Mouse (Mus musculus) hindbrain, postnatal 0 days (tissue): Measurements from ENCODE around the gene Nomo1. TPM values are rescaled to one million over a fixed set of nuclear protein-coding genes. Genes with fewer than 3 reads are reported as not detected.

ENCODE experiments used
- ATAC-seq: fragments of 200-750 bp; cut with Nextera tagmentation; 2 replicates; pipeline ENCODE4 v1.8.0; 2017; ENCODE audit warnings: mild to moderate bottlenecking, moderate TSS enrichment, moderate library complexity
- DNase-seq: peaks from one replicate; pipeline ENCODE4 v3.0.0-alpha.2; 2015; ENCODE audit warnings: low spot score
- H3K27ac ChIP-seq: fragments of 300-500 bp; sonication (generic); 2 replicates; pipeline ENCODE4 v1.5.1; 2014; ENCODE audit warnings: mild to moderate bottlenecking
- H3K27me3 ChIP-seq: fragments of 300-500 bp; sonication (generic); 2 replicates; pipeline ENCODE4 v1.6.1; 2014; ENCODE audit warnings: low read length, mixed read lengths; ENCODE audit not compliant: insufficient read depth
- H3K36me3 ChIP-seq: fragments of 300-500 bp; sonication (generic); 2 replicates; pipeline ENCODE4 v1.6.1; 2014; ENCODE audit warnings: low read length, mixed read lengths; ENCODE audit not compliant: insufficient read depth
- H3K4me1 ChIP-seq: fragments of 300-500 bp; sonication (generic); 2 replicates; pipeline ENCODE4 v1.6.1; 2014; ENCODE audit warnings: antibody characterized with exemption, low read length, mixed read lengths; ENCODE audit not compliant: insufficient read depth
- H3K4me2 ChIP-seq: fragments of 300-500 bp; sonication (generic); 2 replicates; pipeline ENCODE4 v1.6.1; 2014; ENCODE audit warnings: low read depth, mild to moderate bottlenecking, low read length, moderate library complexity, mixed read lengths
- H3K4me3 ChIP-seq: fragments of 300-500 bp; sonication (generic); 2 replicates; pipeline ENCODE4 v1.5.1; 2014; ENCODE audit warnings: low read length
- H3K9ac ChIP-seq: fragments of 300-500 bp; sonication (generic); replicated peaks from 2 replicates; pipeline ENCODE4 v1.6.1; 2014; ENCODE audit warnings: mild to moderate bottlenecking, low read length, moderate library complexity, mixed read lengths
- H3K9me3 ChIP-seq: fragments of 300-500 bp; sonication (generic); 2 replicates; pipeline ENCODE4 v1.6.1; 2016; ENCODE audit warnings: low read length, mixed read lengths
- CTCF ChIP-seq: IDR thresholded peaks from 2 replicates; pipeline ENCODE4 v1.5.1; 2016; ENCODE audit warnings: antibody characterized with exemption, control low read depth, low read depth
- WGBS: fragments of 180-500 bp; shearing (Covaris S2); extraction: QIAGEN DNeasy Blood & Tissue Kit; methylation state at CpG from one replicate; pipeline ENCODE4 v1.1.7; 2014; 5-methylcytosine and 5-hydroxymethylcytosine counted together
- polyA plus RNA-seq: library from polyadenylated mRNA; unstranded; fragments of >200 nt; fragmentation: Nextera tagmentation; extraction: Ambion mirVana; gene quantifications from 2 replicates; pipeline ENCODE4 v1.2.1, GENCODE M21; 2015
- total RNA-seq: library from RNA; depleted of rRNA; stranded (reverse); fragments of >200 nt; gene quantifications from 2 replicates; pipeline ENCODE4 v1.2.3, GENCODE M21; 2014

The Nomo1 gene
- total and polyA plus RNA-seq, 2 experiments from 2014 or later, result 37.9 to 61.5 TPM

DNA sequence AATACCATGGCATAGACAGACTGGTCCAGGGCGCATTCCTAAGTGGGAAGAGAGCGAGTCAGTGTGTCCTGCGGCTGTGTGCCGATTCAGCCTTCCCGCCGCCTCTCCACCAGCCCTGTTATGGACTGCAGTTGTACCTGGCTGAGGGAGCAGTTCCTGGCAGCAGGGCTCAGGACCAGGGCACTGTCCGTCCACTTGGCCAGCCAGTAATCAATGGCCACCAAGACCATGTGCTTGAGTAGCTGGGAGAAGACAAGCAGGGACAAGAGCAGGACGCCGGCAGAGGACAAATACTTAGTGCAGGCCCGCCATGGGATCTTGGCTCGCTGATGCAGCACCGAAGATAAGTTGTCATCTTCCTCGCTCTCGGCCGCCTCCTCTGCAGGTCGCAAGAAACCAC, 83.5 kb downstream of the Nomo1 start:
- ATAC-seq (no peak), DNase-seq (no peak)
- H3K27me3 ChIP-seq, result no peaks in the 10 kb centered on the region
- no peaks in the 10 kb centered on the region for H3K36me3 ChIP-seq
- H3K4me2 ChIP-seq, result no peak overlapping the region
- H3K4me3 ChIP-seq, result no peak overlapping the region
- no peak overlapping the region for H3K27ac ChIP-seq
- no peaks in the 10 kb centered on the region; the same call in 1 of the 2 replicates for H3K9me3 ChIP-seq
- peaks cover 12% of the 10 kb centered on the region; the same call in 1 of the 2 replicates for H3K4me1 ChIP-seq
- no peak for TF ChIP-seq CTCF
- no peak overlapping the region for H3K9ac ChIP-seq
- 95% methylated on average over 16 of the region's 16 CpGs for WGBS

GRCm38 (mm10) chr7:46122964-46123363, 89.5 kb downstream of the Nomo1 start:
- WGBS, result 49% methylated on average over 4 of the region's 4 CpGs

GRCm38 (mm10) chr7:46124460-46124859, 91.0 kb downstream of the Nomo1 start:
- Histone ChIP-seq H3K4me3 (no peak overlapping the region), H3K4me1 (no peaks in the 10 kb centered on the region), H3K4me2 (no peak overlapping the region), H3K9ac (no peak overlapping the region), H3K27ac (no peak overlapping the region), H3K36me3 (no peaks in the 10 kb centered on the region), H3K27me3 (no peaks in the 10 kb centered on the region), H3K9me3 (no peaks in the 10 kb centered on the region; the same call in 1 of the 2 replicates)
- 39% methylated on average over 6 of the region's 6 CpGs for WGBS
- no peak for TF ChIP-seq CTCF
- 0 out of 2 replicates have a peak, but pooled peaks have one; percentile 38 for ATAC-seq
- DNase-seq, result peak; percentile 52

More at GRCm38 (mm10) chr7:46122964-46123363, 89.5 kb downstream of the Nomo1 start:
- Histone ChIP-seq H3K4me1 (no peaks in the 10 kb centered on the region), H3K9ac (no peak overlapping the region), H3K27ac (no peak overlapping the region), H3K27me3 (no peaks in the 10 kb centered on the region), H3K36me3 (no peaks in the 10 kb centered on the region), H3K4me2 (no peak overlapping the region), H3K4me3 (no peak overlapping the region), H3K9me3 (no peaks in the 10 kb centered on the region; the same call in 1 of the 2 replicates)
- DNase-seq (no peak), ATAC-seq (no peak)
- no peak for TF ChIP-seq CTCF

DNA sequence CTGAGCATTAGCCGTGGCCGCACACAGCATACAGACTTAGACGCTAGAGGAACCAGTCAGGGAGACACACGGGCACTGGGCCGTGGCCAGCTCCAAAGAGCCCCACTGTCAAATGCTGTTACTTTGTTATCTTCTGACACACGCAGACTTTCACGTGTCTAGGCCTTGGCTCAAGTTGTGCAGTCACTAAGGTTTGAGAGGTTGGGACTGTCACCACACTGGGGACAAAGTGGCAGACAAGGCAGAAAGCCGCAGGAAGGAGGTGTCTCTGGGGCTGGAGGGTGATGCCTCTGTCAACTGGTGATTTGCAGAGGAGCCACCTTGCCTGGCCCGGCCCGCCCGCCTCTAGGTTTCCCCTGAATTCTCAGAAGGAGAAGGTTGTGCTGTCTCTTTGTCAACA, 91.8 kb downstream of the Nomo1 start:
- Histone ChIP-seq H3K4me2 (no peak overlapping the region), H3K4me3 (no peak overlapping the region), H3K36me3 (no peaks in the 10 kb centered on the region), H3K27me3 (no peaks in the 10 kb centered on the region), H3K27ac (no peak overlapping the region), H3K4me1 (no peaks in the 10 kb centered on the region), H3K9me3 (no peaks in the 10 kb centered on the region; the same call in 1 of the 2 replicates), H3K9ac (no peak overlapping the region)
- no peak for TF ChIP-seq CTCF
- no peak for ATAC-seq
- no peak for DNase-seq
- WGBS, result 67% methylated on average over 11 of the region's 11 CpGs

DNA sequence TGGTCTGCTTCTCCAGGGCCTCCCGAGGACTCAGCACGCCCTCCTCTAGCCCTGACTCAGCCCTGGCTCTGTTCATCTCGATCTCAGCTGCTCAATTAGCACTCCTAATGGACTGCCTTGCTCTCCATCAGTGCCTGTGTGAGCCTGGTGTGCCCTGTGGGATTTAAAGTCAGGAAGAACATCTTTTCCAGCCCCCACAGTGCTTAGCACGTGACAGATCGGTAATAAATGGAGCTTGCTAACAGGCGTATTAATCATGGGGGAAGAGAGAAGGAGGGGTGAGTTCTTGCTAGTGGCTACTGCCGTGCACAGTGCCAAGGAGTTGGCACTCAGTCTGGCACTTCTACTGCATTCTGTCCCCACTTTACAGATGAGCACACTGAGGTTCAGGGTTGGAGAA, 94.7 kb downstream of the Nomo1 start:
- H3K9me3 ChIP-seq, result no peaks in the 10 kb centered on the region
- ATAC-seq, result peak; percentile 41
- H3K4me3 ChIP-seq, result no peak overlapping the region
- no peak overlapping the region for H3K9ac ChIP-seq
- 18% methylated on average over 7 of the region's 7 CpGs for WGBS
- H3K36me3 ChIP-seq, result no peaks in the 10 kb centered on the region
- H3K27ac ChIP-seq, result no peak overlapping the region
- H3K4me2 ChIP-seq, result no peak overlapping the region
- no peaks in the 10 kb centered on the region for H3K27me3 ChIP-seq
- no peaks in the 10 kb centered on the region for H3K4me1 ChIP-seq
- DNase-seq, result peak; percentile 58
- TF ChIP-seq CTCF, result no peak

- DNase-seq (no peak), ATAC-seq (peak; percentile 53)
- H3K4me1 ChIP-seq, result no peaks in the 10 kb centered on the region
These were observed 96.1 kb downstream of the Nomo1 start for GRCm38 (mm10) chr7:46129463-46130179.

DNA sequence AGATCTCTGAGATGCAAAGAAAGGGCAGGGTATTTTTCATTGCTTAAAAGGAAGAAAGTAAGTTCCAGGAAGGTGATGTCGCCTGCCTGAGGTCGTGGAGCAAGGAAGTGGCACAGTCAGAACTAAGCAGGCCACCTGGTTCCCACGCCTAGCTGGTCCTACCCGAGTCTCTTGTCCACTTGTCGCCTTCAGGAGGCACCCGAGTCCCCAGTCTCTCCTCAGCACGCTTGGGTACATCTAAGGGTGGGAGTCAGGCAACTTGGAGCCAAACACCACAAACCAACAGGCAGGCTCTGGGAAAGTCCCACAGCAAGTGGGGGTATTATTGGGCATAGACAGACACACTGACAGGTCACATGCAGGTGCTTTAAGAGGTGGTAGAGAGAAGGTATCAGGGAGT, 97.2 kb downstream of the Nomo1 start:
- 72% methylated on average over 7 of the region's 7 CpGs for WGBS
- no peaks in the 10 kb centered on the region for H3K36me3 ChIP-seq
- DNase-seq (no peak), ATAC-seq (no peak)
- no peak overlapping the region for H3K27ac ChIP-seq
- no peak overlapping the region for H3K4me3 ChIP-seq
- no peaks in the 10 kb centered on the region for H3K9me3 ChIP-seq
- no peak for TF ChIP-seq CTCF
- no peaks in the 10 kb centered on the region for H3K27me3 ChIP-seq
- no peak overlapping the region for H3K9ac ChIP-seq
- no peaks in the 10 kb centered on the region for H3K4me1 ChIP-seq
- H3K4me2 ChIP-seq, result no peak overlapping the region

More at GRCm38 (mm10) chr7:46129463-46130179, 96.1 kb downstream of the Nomo1 start:
- Histone ChIP-seq H3K9me3 (no peaks in the 10 kb centered on the region), H3K36me3 (no peaks in the 10 kb centered on the region), H3K9ac (no peak overlapping the region), H3K4me3 (no peak overlapping the region), H3K27ac (no peak overlapping the region), H3K4me2 (no peak overlapping the region), H3K27me3 (no peaks in the 10 kb centered on the region)
- WGBS, result 40% methylated on average over 7 of the region's 7 CpGs
- TF ChIP-seq CTCF, result no peak
